Mouse (Mus musculus) intestine, embryonic 16.5 days (tissue): Measurements from ENCODE around the gene Slc38a2. TPM values are rescaled to one million over a fixed set of nuclear protein-coding genes. Genes with fewer than 3 reads are reported as not detected.
A peak's percentile ranks its signal among the peaks of the same experiment; 100 is the strongest.

ENCODE experiments used
- ATAC-seq: fragments of 200-750 bp; cut with Nextera tagmentation; 2 replicates; pipeline ENCODE4 v1.8.0; 2017; ENCODE audit warnings: moderate TSS enrichment, moderate library complexity
- H3K27ac ChIP-seq: fragments of 300-500 bp; sonication (generic); 2 replicates; pipeline ENCODE4 v1.5.1; 2014; ENCODE audit warnings: mild to moderate bottlenecking, low read length
- H3K27me3 ChIP-seq: fragments of 300-500 bp; sonication (generic); replicated peaks from 2 replicates; pipeline ENCODE4 v1.6.1; 2014; ENCODE audit warnings: low read length, control low read depth, mixed read lengths; ENCODE audit not compliant: control insufficient read depth, insufficient read depth
- H3K36me3 ChIP-seq: fragments of 300-500 bp; sonication (generic); 2 replicates; pipeline ENCODE4 v1.6.1; 2014; ENCODE audit warnings: low read length, control low read depth; ENCODE audit not compliant: control insufficient read depth, insufficient read depth
- H3K4me1 ChIP-seq: fragments of 300-500 bp; sonication (generic); 2 replicates; pipeline ENCODE4 v1.6.1; 2014; ENCODE audit warnings: low read length, control low read depth, mixed read lengths; ENCODE audit not compliant: control insufficient read depth, insufficient read depth
- H3K4me2 ChIP-seq: fragments of 300-500 bp; sonication (generic); 2 replicates; pipeline ENCODE4 v1.6.1; 2014; ENCODE audit warnings: low read depth, low read length, control low read depth
- H3K4me3 ChIP-seq: fragments of 300-500 bp; sonication (generic); 2 replicates; pipeline ENCODE4 v1.5.1; 2014; ENCODE audit warnings: mild to moderate bottlenecking, low read length
- H3K9ac ChIP-seq: fragments of 300-500 bp; sonication (generic); 2 replicates; pipeline ENCODE4 v1.6.1; 2014; ENCODE audit warnings: low read depth, low read length
- H3K9me3 ChIP-seq: fragments of 300-500 bp; sonication (generic); 2 replicates; pipeline ENCODE4 v1.6.1; 2016; ENCODE audit warnings: low read length, control low read depth; ENCODE audit not compliant: control insufficient read depth
- WGBS: fragments of 180-500 bp; shearing (Covaris S2); extraction: QIAGEN DNeasy Blood & Tissue Kit; methylation state at CpG from one replicate; pipeline ENCODE4 v1.1.7; 2014; 5-methylcytosine and 5-hydroxymethylcytosine counted together
- polyA plus RNA-seq: library from polyadenylated mRNA; unstranded; fragments of >200 nt; fragmentation: Nextera tagmentation; extraction: Ambion mirVana; gene quantifications from 2 replicates; pipeline ENCODE4 v1.2.1, GENCODE M21; 2015

Slc38a2 gene
- polyA plus RNA-seq, 1 experiment from 2014 or later = 74.2 TPM

- Histone ChIP-seq H3K27ac (no peak overlapping the region), H3K4me3 (no peak overlapping the region), H3K9ac (no peak overlapping the region), H3K4me2 (no peak overlapping the region), H3K36me3 (no peaks in the 10 kb centered on the region), H3K9me3 (no peaks in the 10 kb centered on the region), H3K4me1 (peaks cover 22% of the 10 kb centered on the region), H3K27me3 (no peaks in the 10 kb centered on the region)
- ATAC-seq = no peak
- WGBS = 84% methylated on average over 7 of the region's 7 CpGs
Observed at GRCm38 (mm10) chr15:96740865-96741561, 41.5 kb upstream of the Slc38a2 start.

- H3K4me3 ChIP-seq = no peak overlapping the region
- H3K27ac ChIP-seq = no peak overlapping the region
- no peak overlapping the region for H3K4me2 ChIP-seq
- H3K9ac ChIP-seq = no peak overlapping the region
- H3K36me3 ChIP-seq = no peaks in the 10 kb centered on the region
- H3K9me3 ChIP-seq = no peaks in the 10 kb centered on the region
- H3K4me1 ChIP-seq = peaks cover 22% of the 10 kb centered on the region
- WGBS = 83% methylated on average over 4 of the region's 4 CpGs
- no peaks in the 10 kb centered on the region for H3K27me3 ChIP-seq
- no peak for ATAC-seq
Observed at GRCm38 (mm10) chr15:96740091-96740490, 40.6 kb upstream of the Slc38a2 start.

- Histone ChIP-seq H3K9me3 (no peaks in the 10 kb centered on the region), H3K27ac (no peak overlapping the region), H3K4me3 (no peak overlapping the region), H3K4me1 (peaks cover 9% of the 10 kb centered on the region; the same call in 1 of the 2 replicates), H3K27me3 (no peaks in the 10 kb centered on the region), H3K4me2 (no peak overlapping the region), H3K36me3 (no peaks in the 10 kb centered on the region), H3K9ac (no peak overlapping the region)
- ATAC-seq = no peak
- 83% methylated on average over 15 of the region's 15 CpGs for WGBS
Observed at GRCm38 (mm10) chr15:96736663-96737385, 37.3 kb upstream of the Slc38a2 start.

- WGBS = 55% methylated on average over 15 of the region's 15 CpGs
- Histone ChIP-seq H3K4me3 (no peak overlapping the region), H3K4me1 (peaks cover 9% of the 10 kb centered on the region; the same call in 1 of the 2 replicates), H3K27ac (peak overlapping the region; percentile 73), H3K9ac (no peak overlapping the region), H3K36me3 (no peaks in the 10 kb centered on the region), H3K27me3 (no peaks in the 10 kb centered on the region), H3K9me3 (no peaks in the 10 kb centered on the region), H3K4me2 (0 out of 2 replicates have a peak overlapping the region, but pooled peaks have one; percentile 10)
- ATAC-seq = peak; percentile 92
Observed at GRCm38 (mm10) chr15:96735562-96736160, 36.1 kb upstream of the Slc38a2 start.

- WGBS = 66% methylated on average over 7 of the region's 7 CpGs
- no peak overlapping the region for H3K4me3 ChIP-seq
- H3K9me3 ChIP-seq = no peaks in the 10 kb centered on the region
- no peak overlapping the region for H3K27ac ChIP-seq
- H3K4me1 ChIP-seq = peaks cover 9% of the 10 kb centered on the region; the same call in 1 of the 2 replicates
- no peak for ATAC-seq
- H3K9ac ChIP-seq = no peak overlapping the region
- H3K4me2 ChIP-seq = no peak overlapping the region
- H3K36me3 ChIP-seq = no peaks in the 10 kb centered on the region
- H3K27me3 ChIP-seq = no peaks in the 10 kb centered on the region
Observed at GRCm38 (mm10) chr15:96734423-96734822, 34.9 kb upstream of the Slc38a2 start.

- no peaks in the 10 kb centered on the region for H3K36me3 ChIP-seq
- WGBS = 90% methylated on average over 9 of the region's 9 CpGs
- no peak for ATAC-seq
- H3K27ac ChIP-seq = no peak overlapping the region
- H3K9ac ChIP-seq = no peak overlapping the region
- no peaks in the 10 kb centered on the region for H3K9me3 ChIP-seq
- H3K27me3 ChIP-seq = no peaks in the 10 kb centered on the region
- no peak overlapping the region for H3K4me3 ChIP-seq
- peaks cover 7% of the 10 kb centered on the region for H3K4me1 ChIP-seq
- no peak overlapping the region for H3K4me2 ChIP-seq
Observed at GRCm38 (mm10) chr15:96730416-96730815, 30.9 kb upstream of the Slc38a2 start.

GRCm38 (mm10) chr15:96729785-96730184 lies 30.3 kb upstream of the Slc38a2 start:
- Histone ChIP-seq H3K4me3 (no peak overlapping the region), H3K9me3 (no peaks in the 10 kb centered on the region), H3K36me3 (no peaks in the 10 kb centered on the region), H3K4me1 (peaks cover 7% of the 10 kb centered on the region), H3K4me2 (no peak overlapping the region), H3K27ac (no peak overlapping the region), H3K9ac (no peak overlapping the region), H3K27me3 (no peaks in the 10 kb centered on the region)
- no peak for ATAC-seq
- 78% methylated on average over 9 of the region's 9 CpGs for WGBS

GRCm38 (mm10) chr15:96728993-96729392 lies 29.5 kb upstream of the Slc38a2 start:
- H3K36me3 ChIP-seq = no peaks in the 10 kb centered on the region
- H3K27me3 ChIP-seq = no peaks in the 10 kb centered on the region
- no peaks in the 10 kb centered on the region for H3K9me3 ChIP-seq
- H3K27ac ChIP-seq = no peak overlapping the region
- 46% methylated on average over 10 of the region's 10 CpGs for WGBS
- no peak for ATAC-seq
- H3K4me2 ChIP-seq = no peak overlapping the region
- H3K4me3 ChIP-seq = no peak overlapping the region
- peaks cover 5% of the 10 kb centered on the region for H3K4me1 ChIP-seq
- no peak overlapping the region for H3K9ac ChIP-seq

GRCm38 (mm10) chr15:96728346-96728745 lies 28.8 kb upstream of the Slc38a2 start:
- Histone ChIP-seq H3K4me1 (peaks cover 4% of the 10 kb centered on the region), H3K27ac (no peak overlapping the region)

More at GRCm38 (mm10) chr15:96728346-96728745, 28.8 kb upstream of the Slc38a2 start:
- H3K4me2 ChIP-seq = no peak overlapping the region
- H3K9me3 ChIP-seq = no peaks in the 10 kb centered on the region
- H3K36me3 ChIP-seq = no peaks in the 10 kb centered on the region
- WGBS = 56% methylated on average over 4 of the region's 4 CpGs
- H3K9ac ChIP-seq = no peak overlapping the region
- no peak overlapping the region for H3K4me3 ChIP-seq
- no peaks in the 10 kb centered on the region for H3K27me3 ChIP-seq
- ATAC-seq = no peak
